Mouse (Mus musculus) left cerebral cortex, adult 2 months (tissue): ENCODE measurements around the gene AI413582. TPM values are rescaled to one million over a fixed set of nuclear protein-coding genes. Genes with fewer than 3 reads are reported as not detected.
A peak's percentile ranks its signal among the peaks of the same experiment; 100 is the strongest.

Source experiments
- DNase-seq, 2 experiments: peaks; one replicate each; pipeline ENCODE4 v3.0.0; 2021 to 2022; ENCODE audit warnings: low spot score in 2 of 2, mixed read lengths in 1 of 2; ENCODE audit errors: extremely low spot score in 1 of 2
- H3K27ac ChIP-seq: fragments of 200-600 bp; 2 replicates; pipeline ENCODE4 v1.8.1; 2022
- H3K4me3 ChIP-seq: fragments of 200-600 bp; 2 replicates; pipeline ENCODE4 v1.8.1; 2022
- CTCF ChIP-seq: fragments of 200-600 bp; IDR thresholded peaks from 2 replicates; pipeline ENCODE4 v1.8.1; 2022; ENCODE audit warnings: antibody characterized with exemption, mild to moderate bottlenecking, moderate library complexity
- intact Hi-C: fragments of 180-260 bp; cut with DNase I; formaldehyde crosslinking; loops from one replicate; pipeline ENCODE4 v1.15.1; 2025
- total RNA-seq, 2 experiments: library from RNA; stranded (reverse); gene quantifications; 2 replicates each; pipeline ENCODE4 v1.2.3; 2021

The AI413582 gene
- total RNA-seq, 2 experiments from 2014 or later: 86.7 to 93.8 TPM

GRCm38 (mm10) chr17:27560926-27561480 is 4.6 kb downstream of the AI413582 start:
- intact Hi-C loops: no loop called here
- Histone ChIP-seq H3K4me3 (no peak overlapping the region), H3K27ac (no peak overlapping the region)
- no peak for TF ChIP-seq CTCF
- no peak for DNase-seq

DNA sequence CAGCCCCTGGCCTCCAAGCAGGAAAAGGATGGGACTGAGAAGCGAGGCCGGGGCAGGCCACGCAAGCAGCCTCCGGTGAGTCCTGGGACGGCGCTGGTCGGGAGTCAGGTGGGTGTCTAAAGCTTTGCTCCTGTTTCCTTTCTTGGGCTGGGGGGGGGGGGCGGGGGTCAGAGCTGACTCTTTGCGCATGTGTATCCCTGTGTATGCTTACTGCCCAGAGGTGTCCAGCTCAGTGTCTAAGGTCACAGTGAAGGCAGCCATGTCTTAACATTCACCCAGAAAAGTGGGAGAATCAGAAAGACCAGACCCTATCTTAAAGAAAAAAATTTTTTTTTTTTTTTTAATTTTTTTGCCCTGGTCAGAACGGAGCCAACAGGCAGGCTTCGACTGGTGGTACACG is 6.0 kb downstream of the AI413582 start:
- no peak for DNase-seq
- no peak overlapping the region for H3K4me3 ChIP-seq
- intact Hi-C loops: no loop called here
- no peak for TF ChIP-seq CTCF
- no peak overlapping the region for H3K27ac ChIP-seq

DNA sequence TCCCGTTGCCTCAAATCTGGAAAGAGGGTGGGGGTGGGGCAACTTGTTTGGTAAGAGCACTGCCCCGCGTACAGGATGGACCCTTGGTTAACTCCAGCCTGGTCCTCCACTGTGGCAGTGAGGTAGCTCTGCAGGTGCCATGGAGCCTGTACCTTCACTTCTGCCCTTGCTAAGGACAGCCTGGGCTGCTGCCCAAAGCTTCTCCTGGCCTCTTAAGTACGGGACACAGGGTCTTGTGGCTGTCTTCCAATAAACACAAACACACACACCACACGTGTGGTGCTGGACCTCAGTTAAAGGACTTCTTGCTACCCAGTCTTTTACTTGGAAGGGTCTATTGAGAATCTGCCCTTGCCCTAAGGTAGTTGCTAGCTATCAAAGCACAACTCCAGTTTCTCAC is 6.7 kb downstream of the AI413582 start:
- no peak for TF ChIP-seq CTCF
- Histone ChIP-seq H3K27ac (no peak overlapping the region), H3K4me3 (no peak overlapping the region)
- DNase-seq: no peak
- intact Hi-C loops: no loop called here

DNA sequence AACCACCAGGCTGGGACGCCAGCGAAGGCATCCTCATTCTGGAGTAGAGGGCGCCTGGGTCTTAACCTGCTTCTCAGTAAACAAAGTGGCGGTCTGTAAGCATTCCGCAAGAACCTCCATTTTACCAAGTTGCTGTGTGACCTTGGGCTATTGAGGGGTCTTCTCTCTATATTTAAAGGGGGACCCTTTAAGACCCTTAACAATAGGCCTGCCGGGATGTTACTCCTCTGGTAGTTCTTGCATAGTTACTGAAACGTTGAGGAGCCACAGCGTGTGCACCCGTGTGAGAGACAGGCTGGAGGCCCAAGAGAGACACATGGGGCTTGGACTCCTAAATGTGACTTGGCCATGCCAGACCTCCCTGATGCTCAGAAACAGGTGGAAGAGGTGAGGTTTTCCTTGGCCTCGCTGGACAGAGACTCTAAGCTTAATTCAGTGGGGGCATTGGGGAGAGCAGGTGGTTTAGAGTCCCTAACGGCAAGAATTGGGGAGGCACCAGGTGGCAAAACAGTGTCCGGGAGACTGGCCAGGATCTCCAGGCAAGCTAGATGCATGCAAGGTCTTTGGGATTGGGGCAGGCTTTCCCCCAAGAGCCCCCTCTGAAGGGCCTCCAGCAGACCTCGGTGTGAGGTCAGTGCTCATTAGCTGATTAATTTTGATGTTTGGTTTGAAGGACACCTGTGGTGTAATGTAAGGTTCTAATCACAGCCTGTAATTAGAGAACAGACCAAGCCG is 7.5 kb downstream of the AI413582 start:
- Histone ChIP-seq H3K27ac (no peak overlapping the region), H3K4me3 (peak overlapping the region; percentile 90)
- no peak for DNase-seq
- intact Hi-C loops: no loop called here
- no peak for TF ChIP-seq CTCF

DNA sequence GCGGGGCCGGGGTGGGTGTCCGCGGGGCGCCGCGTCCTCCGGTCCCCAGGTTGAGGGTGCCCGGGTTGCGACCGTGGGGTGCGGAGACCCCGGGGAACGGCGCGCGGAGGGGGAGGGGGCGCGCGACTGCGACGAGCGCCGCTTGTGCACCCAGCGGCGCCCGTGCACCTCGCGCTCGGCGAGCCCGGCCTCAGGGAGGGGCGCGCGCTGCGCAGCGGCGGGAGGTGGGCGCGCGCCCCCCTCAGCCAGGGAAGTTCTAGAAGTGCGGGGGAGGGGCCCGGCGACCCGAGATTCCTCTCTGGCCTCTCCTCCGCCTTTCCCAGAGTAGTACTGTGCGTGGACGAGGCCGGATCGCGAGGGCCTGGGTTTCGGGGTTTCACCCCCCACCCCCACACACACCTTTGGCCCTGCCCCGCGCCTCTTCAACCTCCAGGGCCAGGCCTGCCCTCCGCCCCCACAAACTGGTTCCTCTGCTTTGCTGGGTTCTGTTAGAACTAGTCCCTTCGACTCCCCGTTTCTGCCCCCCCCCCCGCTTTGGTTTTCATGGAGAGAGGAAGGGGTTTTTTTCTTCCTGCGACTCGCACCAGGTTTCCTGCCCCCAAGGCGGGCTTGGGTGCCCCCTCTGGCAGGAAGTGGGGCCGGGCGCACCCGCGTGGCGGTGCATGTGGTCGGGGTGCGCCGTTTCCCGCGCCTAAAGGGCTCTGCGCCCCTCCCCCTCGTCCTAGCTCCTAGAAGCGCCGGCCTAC is 8.2 kb downstream of the AI413582 start:
- DNase-seq: no peak
- no peak; the same call in none of the 2 replicates for TF ChIP-seq CTCF
- intact Hi-C loops: no loop called here
- Histone ChIP-seq H3K27ac (peak overlapping the region; percentile 93; the same call in 1 of the 2 replicates), H3K4me3 (peak overlapping the region; percentile 90)

DNA sequence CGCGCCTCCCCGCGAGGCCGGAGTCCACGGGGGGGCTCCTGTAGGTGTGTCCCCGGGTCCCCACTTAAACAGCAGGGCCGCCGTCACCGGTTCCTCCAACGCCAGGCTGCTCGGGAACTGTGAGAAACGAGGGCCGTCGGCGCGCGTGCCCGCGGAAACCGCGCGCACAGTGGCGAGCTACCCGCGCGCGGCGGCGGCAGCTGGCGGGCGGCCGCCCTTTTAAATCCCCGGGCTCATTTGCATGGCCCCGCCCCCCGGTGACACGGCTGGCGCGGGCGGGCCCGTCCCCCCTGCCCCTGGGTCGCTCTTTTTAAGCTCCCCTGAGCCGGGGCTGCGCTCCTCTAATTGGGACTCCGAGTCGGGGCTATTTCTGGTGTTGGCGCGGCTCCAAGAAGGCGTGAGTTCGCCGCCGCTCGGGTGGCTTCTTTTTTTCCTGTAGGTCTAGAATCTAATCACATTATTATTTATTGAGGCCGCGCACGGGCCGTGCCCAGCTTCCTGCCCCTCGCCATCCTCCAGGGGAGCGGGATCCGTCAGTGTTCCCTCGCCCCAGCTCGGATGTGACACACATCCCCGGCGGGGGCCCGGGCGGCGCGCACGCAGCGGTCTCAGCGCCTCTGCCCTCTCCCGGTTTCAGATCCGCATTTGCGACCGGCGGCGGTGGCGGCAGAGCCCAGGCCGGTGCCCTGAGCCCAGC is 9.1 kb downstream of the AI413582 start, which contains the start of gene Hmga1:
Gene Hmga1, plus strand, starts transcription at position 183 of the 697 bp plus-strand sequence.
- Histone ChIP-seq H3K27ac (peak within 1 kb of the TSS; percentile 93), H3K4me3 (peak within 1 kb of the TSS; percentile 90)
- DNase-seq: peak; percentile 83 to 86
- intact Hi-C loops: no loop called here
- TF ChIP-seq CTCF: no peak

DNA sequence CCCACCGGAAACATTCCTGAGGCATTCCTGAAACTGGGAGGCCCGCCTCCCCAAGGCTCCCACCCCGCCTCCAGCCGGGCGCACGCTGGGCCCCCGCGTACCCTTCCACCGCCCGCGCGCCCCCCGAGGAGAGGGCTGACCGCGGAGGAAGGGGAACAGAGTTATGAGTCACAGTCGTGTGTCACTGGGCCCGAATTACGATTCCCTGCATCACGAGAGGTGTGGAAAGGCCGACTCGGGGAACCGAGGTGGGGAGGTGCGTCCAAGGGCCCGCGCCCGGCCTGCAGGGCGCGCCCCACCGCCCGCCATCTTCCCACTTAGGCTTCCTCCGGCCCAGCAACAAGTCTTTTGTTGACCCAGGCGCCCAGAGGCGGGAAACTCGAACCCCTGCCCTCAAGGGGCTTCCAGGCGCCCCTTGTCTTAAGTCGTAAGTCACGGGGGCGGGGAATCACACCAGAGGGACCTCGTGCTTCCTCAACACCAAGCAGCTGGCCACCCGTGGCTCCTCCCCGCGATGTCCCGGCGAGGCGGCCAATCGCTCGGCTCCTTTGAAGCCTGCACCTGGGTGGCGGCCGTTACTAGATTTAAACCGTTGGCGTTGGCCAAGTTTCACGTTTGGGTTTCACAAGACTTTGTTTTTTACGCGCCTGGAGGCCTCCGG is 9.9 kb downstream of the AI413582 start:
- no peak for DNase-seq
- peak overlapping the region; percentile 93; the same call in 1 of the 2 replicates for H3K27ac ChIP-seq
- peak overlapping the region; percentile 90 for H3K4me3 ChIP-seq
- TF ChIP-seq CTCF: no peak
- intact Hi-C loops: no loop called here

DNA sequence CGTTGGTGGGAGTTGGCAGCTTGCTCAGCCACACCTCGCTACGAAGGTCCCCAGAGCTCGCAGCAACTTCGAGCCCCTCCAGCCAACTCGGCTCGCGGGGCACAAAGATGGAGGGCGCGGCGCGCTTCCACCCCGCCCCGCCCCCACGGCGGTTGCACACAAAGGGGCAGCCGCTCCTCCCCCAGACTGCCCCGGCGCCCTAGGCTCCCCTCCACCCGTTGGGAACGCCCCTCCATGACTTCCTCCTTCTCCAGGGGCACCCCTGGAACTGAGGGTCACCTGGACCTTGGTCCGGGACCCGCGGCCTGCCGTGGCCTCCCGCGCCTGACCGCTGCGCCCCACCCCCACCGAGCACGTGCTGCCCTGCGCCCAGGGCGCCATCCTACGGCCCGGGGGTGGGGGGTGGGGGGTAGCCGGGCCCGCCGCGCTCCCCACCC is 10.5 kb downstream of the AI413582 start:
- intact Hi-C loops: no loop called here
- H3K4me3 ChIP-seq: peak overlapping the region; percentile 7; the same call in 1 of the 2 replicates
- DNase-seq: no peak

GRCm38 (mm10) chr17:27554062-27554960 is 11.2 kb downstream of the AI413582 start:
- DNase-seq: no peak
- H3K4me3 ChIP-seq: no peak overlapping the region
- intact Hi-C loops: loop anchor here (5.0 kb wide), 1 partner anchor 208 kb away; no protein-coding TSS in a partner anchor

More for the DNA sequence above, 10.5 kb downstream of the AI413582 start:
- TF ChIP-seq CTCF: no peak
- H3K27ac ChIP-seq: no peak overlapping the region

More at GRCm38 (mm10) chr17:27554062-27554960, 11.2 kb downstream of the AI413582 start:
- no peak overlapping the region for H3K27ac ChIP-seq
- TF ChIP-seq CTCF: no peak
